Mouse (Mus musculus): ENCODE results near the gene Ypel3.

GRCm38 (mm10) chr7:126789141-126789540 is 12.4 kb downstream of the Ypel3 start:
- no peak for TF ChIP-seq CTCF (IDR thresholded peaks at IDR 0.05; ENCODE audit: borderline replicate concordance, insufficient read depth, low read length)
- no peak for TF ChIP-seq POLR2A (IDR thresholded peaks at IDR 0.05; ENCODE audit: low read depth, low read length)

Data from embryonic fibroblast, embryonic 13.5 days (primary cell).